Mouse (Mus musculus): Measurements from ENCODE around the gene Vkorc1. TPM values are rescaled to one million over a fixed set of nuclear protein-coding genes. Genes with fewer than 3 reads are reported as not detected.

Gene Vkorc1
- 10 to 100 TPM; 12.4 to 16.7 TPM for total RNA-seq (2023)

DNA sequence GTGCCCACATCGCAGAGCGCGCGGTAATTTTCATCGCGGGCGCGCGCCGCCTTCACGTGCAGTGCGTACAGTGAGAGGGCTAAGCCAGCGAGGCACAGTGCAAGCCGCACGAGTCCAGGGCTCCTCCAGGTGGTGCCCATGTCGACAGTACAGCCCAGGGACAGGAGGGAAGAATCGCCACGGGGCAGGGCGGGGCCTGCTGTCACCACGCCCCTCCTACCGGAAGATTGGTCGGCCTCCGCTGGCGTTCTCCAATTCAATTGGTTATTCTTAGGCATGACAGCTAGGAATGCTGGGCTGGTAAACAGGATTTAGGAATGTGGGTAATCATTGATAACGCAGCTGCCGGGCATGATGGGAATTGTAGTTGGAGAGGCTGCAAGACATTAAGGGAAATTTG is at the start of gene Vkorc1, which contains the start of gene Gm21974:
Gene Vkorc1, minus strand, starts transcription at position 176 of the 400 bp plus-strand sequence.
Gene Gm21974, minus strand, starts transcription at position 13 of the 400 bp plus-strand sequence.

GRCm38 (mm10) chr7:127929923-127930322 is 34.5 kb upstream of the Vkorc1 start, which contains the start of gene Prss8:
Prss8 (minus strand) TSS chr7:127930104.

GRCm38 (mm10) chr7:127912190-127912871 is 16.9 kb upstream of the Vkorc1 start, which contains the start of gene Kat8:
Kat8 (plus strand) TSS chr7:127912516.

DNA sequence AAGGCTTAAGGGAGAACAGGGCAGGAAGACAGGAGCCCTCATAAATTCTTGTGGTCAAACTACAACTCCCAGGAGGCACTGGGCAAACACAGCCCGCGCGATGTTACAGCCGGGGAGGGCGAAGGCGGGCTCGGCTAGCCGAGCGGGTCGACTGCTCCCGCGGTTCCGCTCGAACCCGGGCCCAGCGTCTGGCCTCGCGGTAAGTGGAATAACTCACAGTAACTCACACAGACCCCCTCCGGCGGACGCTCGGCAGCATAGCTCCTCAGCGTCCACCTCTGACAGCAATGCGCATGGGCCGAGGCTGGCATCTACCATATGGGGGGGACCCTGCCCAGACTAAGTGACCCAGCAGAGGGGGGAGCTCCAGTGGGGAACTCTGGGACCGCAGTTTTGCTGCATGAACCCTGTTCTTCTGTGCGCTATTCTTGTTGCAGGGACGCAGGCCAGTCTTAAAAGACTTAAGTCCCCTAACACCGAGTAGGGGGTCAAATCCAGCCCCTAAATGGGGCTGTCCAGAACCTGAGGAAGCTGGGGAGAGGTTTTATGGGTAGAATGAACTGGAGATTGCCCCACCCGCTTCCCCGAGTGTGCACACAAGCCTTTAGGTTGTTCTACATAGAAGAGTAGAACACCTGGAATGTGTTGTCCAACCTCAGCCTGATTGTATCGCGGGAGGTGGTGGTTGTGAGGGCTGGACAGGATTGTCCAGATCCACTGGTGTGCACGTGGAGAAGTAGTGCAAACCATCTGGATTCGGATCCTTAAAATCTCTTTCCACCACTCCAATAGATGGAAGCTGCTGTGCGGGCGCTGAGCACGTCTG is 8.8 kb upstream of the Vkorc1 start, which contains the start of gene Bckdk:
Gene Bckdk, plus strand, starts transcription at position 112 of the 826 bp plus-strand sequence.

GRCm38 (mm10) chr7:127890798-127891197 is 4.6 kb downstream of the Vkorc1 start, which contains the start of gene Prss53:
Prss53 (minus strand) TSS chr7:127890970.

GRCm38 (mm10) chr7:127876467-127877348 is 18.7 kb downstream of the Vkorc1 start, which contains the start of gene Zfp668:
Zfp668 (minus strand) TSS chr7:127876828.

GRCm38 (mm10) chr7:127876041-127876466 is 19.4 kb downstream of the Vkorc1 start, which contains the start of gene Zfp646:
Zfp646 (plus strand) TSS chr7:127876221.

Other genes with a start within 250 kb of the Vkorc1 start
- 10 to 100 TPM; 32.3 to 36.4 TPM for gene Bcl7c, start 186.7 kb downstream of the Vkorc1 start, total RNA-seq (2023)
- not detected for gene Ctf1, start 182.9 kb downstream of the Vkorc1 start, total RNA-seq (2023)
- gene Ctf2, start 163.5 kb downstream of the Vkorc1 start, total RNA-seq (2023), result not detected
- gene Fbxl19, start 151.1 kb downstream of the Vkorc1 start, total RNA-seq (2023), result 10 to 100 TPM in 1 of 2 experiments, 1 to 10 TPM in 1; 6.8 to 11.5 TPM
- 10 to 100 TPM; 13.5 to 17.7 TPM for gene Orai3, start 125.8 kb downstream of the Vkorc1 start, total RNA-seq (2023)
- 10 to 100 TPM; 79.5 to 80.7 TPM for gene Setd1a, start 118.9 kb downstream of the Vkorc1 start, total RNA-seq (2023)
- gene Gm49388, start 110.0 kb downstream of the Vkorc1 start, total RNA-seq (2023), result not detected
- gene Hsd3b7, start 95.0 kb downstream of the Vkorc1 start, total RNA-seq (2023), result 1 to 10 TPM; 4.7 to 7.1 TPM
- 100 to 1,000 TPM; 144 to 145 TPM for gene Stx4a, start 71.3 kb downstream of the Vkorc1 start, total RNA-seq (2023)
- gene Stx1b, start 71.1 kb downstream of the Vkorc1 start, total RNA-seq (2023), result not detected
- gene Zfp646, start 19.4 kb downstream of the Vkorc1 start, total RNA-seq (2023), result 100 to 1,000 TPM in 1 of 2 experiments, 10 to 100 TPM in 1; 99.7 to 102 TPM
- gene Zfp668, start 18.8 kb downstream of the Vkorc1 start, total RNA-seq (2023), result 10 to 100 TPM; 24.2 to 27.3 TPM
- gene Prss53, start 4.6 kb downstream of the Vkorc1 start, total RNA-seq (2023), result under 1 TPM; 0.53 to 0.76 TPM
- not detected for gene Gm21974, start 163 bp downstream of the Vkorc1 start, total RNA-seq (2023)
- 10 to 100 TPM; 24.6 to 33.4 TPM for gene Bckdk, start 8.5 kb upstream of the Vkorc1 start, total RNA-seq (2023)
- 10 to 100 TPM; 41.0 to 43.8 TPM for gene Kat8, start 16.9 kb upstream of the Vkorc1 start, total RNA-seq (2023)
- gene Prss8, start 34.5 kb upstream of the Vkorc1 start, total RNA-seq (2023), result not detected
- 1 to 10 TPM in 1 of 2 experiments, under 1 TPM in 1; 0.74 to 1.5 TPM for gene Prss36, start 51.1 kb upstream of the Vkorc1 start, total RNA-seq (2023)
- gene Fus, start 71.8 kb upstream of the Vkorc1 start, total RNA-seq (2023), result 100 to 1,000 TPM; 709 to 864 TPM
- gene Pycard, start 98.2 kb upstream of the Vkorc1 start, total RNA-seq (2023), result 10 to 100 TPM; 45.2 to 62.4 TPM
- 1 to 10 TPM; 1.3 to 6.0 TPM for gene Trim72, start 108.3 kb upstream of the Vkorc1 start, total RNA-seq (2023)
- gene Itgam, start 167.0 kb upstream of the Vkorc1 start, total RNA-seq (2023), result 1 to 10 TPM in 1 of 2 experiments, under 1 TPM in 1; 0.83 to 2.7 TPM
- not detected for gene Gm49368, start 167.1 kb upstream of the Vkorc1 start, total RNA-seq (2023)
- gene Itgax, start 233.9 kb upstream of the Vkorc1 start, total RNA-seq (2023), result 1 to 10 TPM; 1.4 to 5.0 TPM